Mouse (Mus musculus): ENCODE results near the gene Sds. TPM values are rescaled to one million over a fixed set of nuclear protein-coding genes. Genes with fewer than 3 reads are reported as not detected.
"Not testable (repeated sequence)": the region's sequence is repeated elsewhere in the genome, so short reads cannot be mapped to it uniquely, and the experiment has no call there.

Sds gene
- polyA plus RNA-seq, 1 experiment from 2014 or later = not detected

DNA sequence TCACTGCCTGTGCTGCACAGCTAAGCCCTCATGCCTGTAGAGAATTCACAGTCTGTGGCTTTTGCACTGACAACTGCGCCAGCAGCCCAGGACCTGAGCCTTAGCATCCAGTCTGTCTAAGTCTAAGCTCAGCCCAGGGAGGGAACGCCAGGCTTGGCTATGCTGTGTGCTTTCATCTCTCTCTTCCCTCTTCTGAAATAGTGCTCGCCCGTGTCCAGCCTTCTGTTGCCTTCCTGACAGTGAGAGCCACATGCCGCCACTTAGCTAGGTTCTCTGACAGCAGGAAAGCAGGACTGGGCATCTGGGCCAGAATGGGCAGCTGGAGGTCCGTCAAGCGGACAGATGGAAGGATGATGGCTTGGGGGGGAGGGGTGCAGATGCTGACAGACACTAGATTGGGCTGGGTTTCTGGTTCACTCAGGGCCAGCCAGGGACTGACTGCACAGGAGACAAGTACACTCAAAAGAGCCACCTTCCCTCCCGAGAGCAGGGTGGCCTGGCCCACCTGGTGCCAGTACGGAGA is 17.6 kb downstream of the Sds start:
- H3K4me2 ChIP-seq = no peak overlapping the region
- H3K4me3 ChIP-seq = no peak overlapping the region
- no peak overlapping the region for H3K9ac ChIP-seq
- H3K9me3 ChIP-seq = no peaks in the 10 kb centered on the region
- WGBS = 88% methylated on average over 9 of the region's 9 CpGs
- H3K36me3 ChIP-seq = 0 out of 2 replicates have a peak, but pooled peaks cover 6% of the 10 kb centered on the region
- no peak for ATAC-seq (ENCODE audit: borderline replicate concordance, extremely low read depth, low FRiP score, low TSS enrichment)
- no peak overlapping the region for H3K27ac ChIP-seq
- no peaks in the 10 kb centered on the region for H3K27me3 ChIP-seq
- H3K4me1 ChIP-seq = no peaks in the 10 kb centered on the region

DNA sequence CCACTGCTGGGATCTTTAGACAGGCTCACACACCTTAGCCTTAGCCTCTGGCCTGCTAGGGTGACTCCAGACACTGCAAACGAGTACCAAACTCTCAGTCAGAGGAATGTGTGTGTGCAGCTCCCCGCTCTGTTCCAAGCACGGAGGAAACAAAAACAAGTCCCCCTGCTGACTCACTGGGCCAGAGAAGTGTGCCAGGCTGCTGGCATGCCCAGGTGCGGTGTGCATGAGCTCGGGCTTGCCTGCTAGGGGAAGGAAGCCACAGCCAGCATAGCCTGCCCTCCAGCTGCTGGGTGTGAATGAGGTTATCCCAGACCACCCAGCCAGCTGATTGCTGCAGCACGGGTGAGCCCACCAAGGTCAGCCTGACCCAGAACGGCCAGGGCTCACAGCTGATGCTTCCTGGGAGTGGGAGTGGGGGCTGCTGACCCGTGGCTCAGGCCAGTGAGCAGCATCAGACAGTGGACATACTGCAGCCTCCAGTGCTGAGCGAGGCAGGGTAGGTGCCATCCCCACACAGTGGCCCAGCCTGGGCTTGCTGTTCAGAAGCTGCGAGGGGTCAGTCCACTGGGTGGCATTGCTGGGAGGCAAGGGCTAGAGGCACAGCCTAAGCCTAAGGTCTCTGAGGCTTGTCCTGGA is 18.9 kb downstream of the Sds start:
- Histone ChIP-seq H3K4me3 (no peak overlapping the region), H3K4me2 (no peak overlapping the region), H3K9ac (no peak overlapping the region), H3K9me3 (no peaks in the 10 kb centered on the region), H3K27me3 (no peaks in the 10 kb centered on the region), H3K27ac (no peak overlapping the region), H3K36me3 (0 out of 2 replicates have a peak, but pooled peaks cover 6% of the 10 kb centered on the region), H3K4me1 (no peaks in the 10 kb centered on the region)
- ATAC-seq (ENCODE audit: borderline replicate concordance, extremely low read depth, low FRiP score, low TSS enrichment) = no peak
- WGBS = 69% methylated on average over 10 of the region's 10 CpGs

DNA sequence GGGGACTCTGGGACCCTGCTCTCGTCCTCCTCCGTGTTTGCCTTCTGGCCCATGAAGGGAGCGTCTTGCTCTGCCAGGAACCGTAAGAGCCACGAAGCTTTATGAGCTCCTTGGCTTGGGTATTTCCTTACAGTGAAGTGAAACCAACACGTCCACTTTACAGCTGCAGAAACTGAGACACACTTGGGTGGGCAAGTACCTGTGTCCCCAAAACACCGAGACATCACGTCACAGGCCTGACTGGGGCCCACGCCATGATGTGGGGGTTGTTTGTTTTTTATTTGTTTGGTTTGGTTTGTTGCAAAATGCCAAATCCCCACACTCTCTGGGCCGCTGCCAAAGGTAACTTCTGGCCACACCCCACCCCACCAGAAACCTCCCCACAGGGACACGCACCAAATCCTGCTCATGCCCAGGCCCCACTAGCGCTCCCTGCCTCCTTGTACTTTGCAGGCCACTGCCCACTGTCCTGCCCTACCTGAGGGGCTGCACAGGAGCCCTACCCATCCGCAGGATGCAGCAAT is 19.4 kb downstream of the Sds start:
- ATAC-seq (ENCODE audit: borderline replicate concordance, extremely low read depth, low FRiP score, low TSS enrichment) = no peak
- Histone ChIP-seq H3K4me3 (no peak overlapping the region), H3K9me3 (no peaks in the 10 kb centered on the region), H3K27ac (no peak overlapping the region), H3K4me2 (no peak overlapping the region), H3K27me3 (no peaks in the 10 kb centered on the region), H3K36me3 (0 out of 2 replicates have a peak, but pooled peaks cover 6% of the 10 kb centered on the region), H3K4me1 (no peaks in the 10 kb centered on the region), H3K9ac (no peak overlapping the region)
- 88% methylated on average over 13 of the region's 13 CpGs for WGBS

DNA sequence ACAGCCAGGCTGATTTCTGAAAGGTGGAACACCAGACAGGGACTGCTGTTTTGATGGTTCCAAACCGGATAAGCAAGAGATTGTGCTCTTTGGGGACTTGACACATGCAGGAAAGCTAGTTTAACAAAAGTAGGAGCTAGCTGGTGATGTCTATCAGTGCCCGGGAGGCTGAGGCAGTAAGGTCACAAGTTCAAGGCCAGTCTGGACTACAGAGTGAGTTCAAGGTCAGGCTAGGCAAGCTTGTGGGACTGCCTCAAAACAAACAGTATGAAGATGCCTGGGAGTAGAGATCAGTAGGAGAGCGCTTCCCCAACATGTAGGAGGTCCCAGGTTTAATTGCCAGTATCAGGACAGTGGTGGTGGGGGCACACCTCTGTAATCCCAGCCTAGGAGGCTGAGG is 20.7 kb downstream of the Sds start:
- no peaks in the 10 kb centered on the region for H3K9me3 ChIP-seq
- no peak for ATAC-seq (ENCODE audit: borderline replicate concordance, extremely low read depth, low FRiP score, low TSS enrichment)
- no peak overlapping the region for H3K9ac ChIP-seq
- 88% methylated on average over 3 of the region's 3 CpGs for WGBS
- no peaks in the 10 kb centered on the region for H3K27me3 ChIP-seq
- no peak overlapping the region for H3K4me2 ChIP-seq
- H3K4me1 ChIP-seq = peaks cover 6% of the 10 kb centered on the region
- H3K27ac ChIP-seq = no peak overlapping the region
- H3K36me3 ChIP-seq = 0 out of 2 replicates have a peak, but pooled peaks cover 6% of the 10 kb centered on the region
- H3K4me3 ChIP-seq = no peak overlapping the region

DNA sequence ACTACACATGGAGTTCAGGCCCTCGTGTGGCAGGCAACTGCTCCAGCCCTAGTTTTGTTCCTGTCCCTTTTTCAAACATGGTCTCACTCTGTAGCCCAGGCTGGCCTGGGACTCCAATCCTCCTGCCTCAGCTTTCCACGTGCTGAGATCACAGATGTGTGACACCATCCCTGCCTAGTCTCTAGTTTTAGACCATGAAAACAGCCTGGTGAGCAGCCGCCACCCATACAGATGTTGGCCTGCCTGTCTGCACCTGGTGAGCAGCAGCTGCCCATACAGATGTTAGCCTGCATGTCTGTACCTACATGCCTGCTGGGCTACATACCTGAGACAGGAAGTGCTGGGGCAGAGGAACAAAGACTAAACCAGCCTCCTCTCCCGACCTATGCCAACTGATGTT is 22.9 kb downstream of the Sds start:
- Histone ChIP-seq H3K36me3 (no peaks in the 10 kb centered on the region), H3K27me3 (no peaks in the 10 kb centered on the region), H3K4me3 (no peak overlapping the region), H3K27ac (no peak overlapping the region), H3K9me3 (no peaks in the 10 kb centered on the region), H3K4me1 (peaks cover 17% of the 10 kb centered on the region), H3K4me2 (no peak overlapping the region), H3K9ac (no peak overlapping the region)
- 78% methylated on average over 4 of the region's 4 CpGs for WGBS
- no peak for ATAC-seq (ENCODE audit: borderline replicate concordance, extremely low read depth, low FRiP score, low TSS enrichment)

DNA sequence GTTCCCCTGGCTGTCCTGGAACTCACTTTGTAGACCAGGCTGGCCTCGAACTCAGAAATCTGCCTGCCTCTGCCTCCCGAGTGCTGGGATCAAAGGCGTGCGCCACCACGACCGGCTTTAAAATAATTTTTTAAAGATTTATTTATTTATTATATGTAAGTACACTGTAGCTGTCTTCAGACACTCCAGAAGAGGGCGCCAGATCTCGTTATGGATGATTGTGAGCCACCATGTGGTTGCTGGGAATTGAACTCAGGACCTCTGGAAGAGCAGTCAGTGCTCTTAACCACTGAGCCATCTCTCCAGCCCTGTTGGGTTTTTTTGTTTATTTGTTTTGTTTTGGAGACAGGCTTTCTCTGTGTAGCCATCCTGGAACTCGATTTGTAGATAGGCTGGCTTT is 24.3 kb downstream of the Sds start:
- not testable (repeated sequence) for H3K27ac ChIP-seq; H3K9me3 ChIP-seq; H3K36me3 ChIP-seq; H3K27me3 ChIP-seq; ATAC-seq (ENCODE audit: borderline replicate concordance, extremely low read depth, low FRiP score, low TSS enrichment); H3K4me3 ChIP-seq; H3K9ac ChIP-seq; H3K4me2 ChIP-seq
- peaks cover 19% of the 10 kb centered on the region for H3K4me1 ChIP-seq
- 83% methylated on average over 9 of the region's 9 CpGs for WGBS

DNA sequence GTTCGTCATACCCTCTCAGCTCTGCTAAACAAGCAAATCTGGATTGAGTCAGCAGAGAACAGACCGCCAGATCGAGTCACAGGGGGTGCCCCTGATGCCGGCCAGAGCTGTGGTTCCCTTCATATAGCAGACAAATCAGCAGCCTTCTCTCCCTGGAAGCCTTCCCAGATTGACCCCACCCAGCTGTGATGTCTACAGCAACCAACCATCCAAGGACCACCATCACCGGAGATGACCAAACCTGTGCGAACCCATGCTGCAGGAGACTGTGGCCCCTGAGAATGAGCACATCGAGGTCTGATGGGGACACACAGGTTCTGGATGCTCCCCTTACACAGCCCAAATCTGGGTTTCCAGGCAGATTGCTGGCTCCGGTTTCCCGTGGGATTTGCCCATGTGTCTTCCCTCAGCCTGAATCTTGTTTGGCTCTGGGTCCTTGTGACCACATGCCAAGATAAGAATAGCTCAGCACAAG is 25.9 kb downstream of the Sds start:
- Histone ChIP-seq H3K9me3 (no peaks in the 10 kb centered on the region), H3K4me1 (peaks cover 26% of the 10 kb centered on the region), H3K36me3 (no peaks in the 10 kb centered on the region), H3K9ac (peak overlapping the region; percentile 73), H3K4me3 (peak overlapping the region; percentile 83), H3K27me3 (no peaks in the 10 kb centered on the region), H3K4me2 (peak overlapping the region; percentile 92), H3K27ac (no peak overlapping the region)
- WGBS = 58% methylated on average over 9 of the region's 9 CpGs
- ATAC-seq (ENCODE audit: borderline replicate concordance, extremely low read depth, low FRiP score, low TSS enrichment) = no peak

DNA sequence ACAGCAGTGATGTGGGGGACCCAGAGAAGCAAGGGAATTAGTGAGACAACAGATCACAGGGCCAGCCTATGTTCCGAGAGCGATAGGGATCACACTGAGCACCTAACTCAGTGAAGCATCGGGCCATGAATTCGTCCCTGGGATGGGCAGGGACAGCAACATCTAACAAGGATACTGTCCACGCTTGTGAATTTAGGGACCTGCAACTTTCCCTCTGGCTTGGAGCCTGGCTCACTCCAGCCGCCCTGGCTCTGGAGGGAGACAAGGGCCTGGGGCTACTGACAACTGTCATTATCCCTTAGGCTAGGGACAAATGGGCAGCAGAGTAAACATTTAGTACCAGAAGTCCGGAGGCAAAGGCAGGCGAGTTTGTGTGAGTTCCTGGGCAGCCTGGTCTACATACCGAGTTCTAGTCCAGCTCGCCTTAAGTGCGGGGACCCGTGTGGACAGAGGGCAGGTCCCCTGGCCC is 26.4 kb downstream of the Sds start:
- WGBS = 6% methylated on average over 12 of the region's 12 CpGs
- no peak overlapping the region for H3K27ac ChIP-seq
- no peaks in the 10 kb centered on the region for H3K27me3 ChIP-seq
- peak overlapping the region; percentile 73 for H3K9ac ChIP-seq
- H3K4me3 ChIP-seq = peak overlapping the region; percentile 83
- no peaks in the 10 kb centered on the region for H3K36me3 ChIP-seq
- H3K9me3 ChIP-seq = no peaks in the 10 kb centered on the region
- no peak for ATAC-seq (ENCODE audit: borderline replicate concordance, extremely low read depth, low FRiP score, low TSS enrichment)
- H3K4me2 ChIP-seq = peak overlapping the region; percentile 92
- H3K4me1 ChIP-seq = peaks cover 29% of the 10 kb centered on the region

DNA sequence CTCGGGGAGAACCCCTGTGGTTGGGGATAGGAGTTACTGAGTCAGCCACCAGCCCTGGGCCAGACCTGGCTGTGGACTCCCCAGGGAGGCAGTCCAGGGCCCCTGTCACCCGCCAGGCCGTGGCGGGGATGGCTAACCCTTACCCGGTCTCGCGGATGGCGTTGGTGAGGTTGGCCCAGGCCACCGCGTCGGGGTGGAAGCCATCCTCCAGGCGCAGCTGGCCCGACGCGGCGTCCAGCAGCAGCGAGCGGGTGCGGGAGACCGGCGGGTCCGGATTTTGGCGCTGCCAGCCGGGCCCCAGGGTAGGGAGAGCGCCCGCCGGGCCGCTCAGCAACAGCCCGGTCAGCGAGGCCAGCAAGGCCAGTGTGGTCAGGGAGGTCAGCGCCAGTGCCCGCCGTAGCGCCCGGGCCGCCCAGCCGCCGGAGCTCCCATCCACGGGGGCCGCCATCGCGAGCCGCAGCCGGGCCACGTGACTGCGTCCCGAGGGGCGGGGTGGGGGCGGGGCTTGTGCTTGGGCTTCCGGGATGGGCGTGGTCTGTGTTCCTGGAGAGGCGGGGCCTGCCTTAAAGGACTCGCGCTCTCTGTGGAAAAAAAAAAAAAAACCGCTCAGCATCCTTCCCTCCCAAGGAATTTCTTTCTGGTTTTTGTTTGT is 26.9 kb downstream of the Sds start, which contains the start of gene Plbd2:
TSS of gene Plbd2 (minus strand) at position 482 of the 652 bp plus-strand sequence.
- Histone ChIP-seq H3K4me3 (peak within 1 kb of the TSS; percentile 83), H3K4me1 (peaks cover 29% of the 10 kb centered on the region), H3K4me2 (peak within 1 kb of the TSS; percentile 92), H3K27me3 (no peaks in the 10 kb centered on the region), H3K27ac (no peak within 1 kb of the TSS), H3K9ac (peak within 1 kb of the TSS; percentile 73), H3K36me3 (no peaks in the 10 kb centered on the region), H3K9me3 (no peaks in the 10 kb centered on the region)
- ATAC-seq (ENCODE audit: borderline replicate concordance, extremely low read depth, low FRiP score, low TSS enrichment) = peak; percentile 77
- WGBS = under 1% methylated on average over 55 of the region's 55 CpGs

DNA sequence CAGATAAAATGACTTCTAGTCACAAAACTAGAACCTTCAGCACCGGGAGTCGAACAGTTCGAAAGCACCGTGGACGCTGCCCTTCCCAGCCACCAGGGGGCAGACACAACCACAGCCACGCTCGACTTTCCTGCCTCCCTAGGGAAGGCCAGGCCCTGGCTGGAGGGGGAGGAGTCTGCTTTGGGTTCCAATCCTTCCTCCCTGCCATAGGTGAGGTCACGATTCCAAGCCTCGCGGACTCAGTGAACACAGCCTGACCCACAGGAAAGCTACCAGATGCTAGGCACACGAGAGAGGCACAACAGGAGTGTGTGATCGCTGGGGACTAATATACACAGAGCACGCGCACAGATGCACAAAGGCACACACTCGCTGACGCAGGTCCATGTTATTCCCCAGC is 29.0 kb downstream of the Sds start:
- no peak overlapping the region for H3K27ac ChIP-seq
- ATAC-seq (ENCODE audit: borderline replicate concordance, extremely low read depth, low FRiP score, low TSS enrichment) = no peak
- H3K27me3 ChIP-seq = no peaks in the 10 kb centered on the region
- H3K4me1 ChIP-seq = peaks cover 30% of the 10 kb centered on the region
- no peaks in the 10 kb centered on the region for H3K36me3 ChIP-seq
- 17% methylated on average over 16 of the region's 16 CpGs for WGBS
- H3K9me3 ChIP-seq = no peaks in the 10 kb centered on the region
- H3K4me3 ChIP-seq = no peak overlapping the region
- H3K9ac ChIP-seq = no peak overlapping the region
- peak overlapping the region; percentile 16 for H3K4me2 ChIP-seq

DNA sequence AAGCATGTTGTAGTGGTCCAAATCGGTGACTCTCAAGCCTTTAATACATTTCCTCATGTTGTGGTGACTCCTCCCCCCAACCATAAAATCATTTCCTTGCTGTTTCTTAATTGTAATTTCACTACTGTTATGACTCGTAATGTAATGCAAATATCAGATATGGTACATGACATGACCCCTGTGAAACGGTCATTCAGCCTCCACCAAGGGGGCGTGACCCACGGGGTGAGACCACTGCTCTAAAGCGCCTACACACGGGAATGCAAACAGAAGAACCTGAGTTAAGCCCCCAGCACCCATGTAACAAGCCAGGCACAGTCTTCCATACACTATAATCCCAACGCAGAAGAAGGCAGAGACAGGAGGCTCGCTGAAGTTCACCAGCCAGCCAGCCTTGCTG is 29.5 kb downstream of the Sds start:
- WGBS = 64% methylated on average over 9 of the region's 9 CpGs
- H3K4me2 ChIP-seq = peak overlapping the region; percentile 16; the same call in 1 of the 2 replicates

DNA sequence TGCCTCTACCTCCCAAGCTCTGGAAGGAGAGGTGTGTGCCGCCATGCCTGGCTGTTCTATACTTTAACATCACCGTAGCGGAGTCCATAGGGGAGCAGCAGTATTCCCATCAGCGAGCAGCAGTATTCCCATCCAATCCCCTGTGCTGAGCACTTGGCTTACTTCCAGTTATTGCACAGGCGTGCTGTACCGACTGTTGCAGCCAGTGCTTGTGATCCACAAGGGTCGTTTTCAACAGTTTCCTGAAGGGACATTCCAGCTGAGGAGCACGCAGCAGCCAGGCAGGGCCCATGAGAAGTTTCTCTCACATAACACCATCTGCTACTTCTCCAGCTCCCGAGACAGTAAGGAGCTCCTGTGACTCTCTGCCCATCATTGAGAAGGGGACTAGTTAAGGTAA is 30.2 kb downstream of the Sds start:
- no peaks in the 10 kb centered on the region for H3K9me3 ChIP-seq
- no peak overlapping the region for H3K27ac ChIP-seq
- H3K4me3 ChIP-seq = no peak overlapping the region
- no peaks in the 10 kb centered on the region for H3K36me3 ChIP-seq
- no peak for ATAC-seq (ENCODE audit: borderline replicate concordance, extremely low read depth, low FRiP score, low TSS enrichment)
- no peak overlapping the region for H3K9ac ChIP-seq
- H3K4me1 ChIP-seq = peaks cover 37% of the 10 kb centered on the region
- no peaks in the 10 kb centered on the region for H3K27me3 ChIP-seq
- WGBS = 37% methylated on average over 9 of the region's 9 CpGs
- H3K4me2 ChIP-seq = no peak overlapping the region

More for the DNA sequence above, 29.5 kb downstream of the Sds start:
- no peaks in the 10 kb centered on the region for H3K27me3 ChIP-seq
- no peak for ATAC-seq (ENCODE audit: borderline replicate concordance, extremely low read depth, low FRiP score, low TSS enrichment)
- H3K27ac ChIP-seq = no peak overlapping the region
- no peaks in the 10 kb centered on the region for H3K36me3 ChIP-seq
- H3K9ac ChIP-seq = no peak overlapping the region
- H3K4me3 ChIP-seq = no peak overlapping the region
- peaks cover 34% of the 10 kb centered on the region for H3K4me1 ChIP-seq
- no peaks in the 10 kb centered on the region for H3K9me3 ChIP-seq

Measured in lung, embryonic 15.5 days (tissue).